Comparison of ENCODE assay signal across 10 mouse cellular contexts in the genomic region with DNA sequence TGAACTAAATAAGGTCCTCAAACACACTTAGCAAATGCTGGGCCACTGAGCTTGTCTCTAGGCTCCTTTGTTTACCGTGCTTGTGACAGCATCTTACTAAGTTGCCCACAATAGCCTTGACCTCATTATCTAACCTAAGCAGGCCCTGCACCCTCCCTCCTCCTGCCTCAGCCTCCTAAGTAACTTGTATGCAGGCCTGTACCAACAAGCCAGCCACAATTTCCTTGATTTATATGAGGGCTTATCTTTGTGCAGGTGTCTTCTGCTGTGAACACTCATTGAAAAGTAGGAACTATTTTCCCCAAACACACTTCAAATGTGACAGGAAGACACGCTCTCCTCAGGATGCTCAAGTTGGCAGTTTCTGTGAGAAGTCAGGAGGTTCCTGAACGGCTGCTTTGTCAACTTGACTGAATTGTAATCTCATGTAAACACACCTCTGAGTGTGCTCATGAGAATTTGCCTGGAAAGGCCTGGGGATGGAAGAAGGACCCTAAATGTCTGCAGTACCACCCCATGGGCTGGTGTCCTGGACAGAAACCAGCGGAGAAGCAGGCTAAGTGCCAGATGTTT. TPM values are rescaled to one million over a fixed set of nuclear protein-coding genes. Genes with fewer than 3 reads are reported as not detected.
DNase-seq lines count a peak whose midpoint lies in the region; ATAC-seq lines count a peak whose summit lies in the region.
"Had no signal": no experiment of that assay in that cellular context is flagged by ENCODE, and none has a peak within 500 bp of the region (broad histone marks: within the 10 kb centered on the region; RNA-seq: fewer than 3 reads in every experiment).

No protein-coding gene starts in this region.

- intact Hi-C loops in left cerebral cortex, postnatal 14 days (cut with DNase I): no loop called here

- no peaks in the 10 kb centered on the region for H3K27me3 ChIP-seq in midbrain, embryonic 10.5 days (ENCODE audit: low read depth, poor library complexity, severe bottlenecking)
- no peaks in the 10 kb centered on the region for H3K27me3 ChIP-seq in midbrain, embryonic 13.5 days
- no peaks in the 10 kb centered on the region for H3K27me3 ChIP-seq in neural tube, embryonic 12.5 days (replicated peaks)

- H3K9me3 ChIP-seq in midbrain, embryonic 10.5 days (replicated peaks): no peaks in the 10 kb centered on the region
- no peaks in the 10 kb centered on the region for H3K9me3 ChIP-seq in midbrain, embryonic 13.5 days
- H3K9me3 ChIP-seq in neural tube, embryonic 12.5 days: no peaks in the 10 kb centered on the region

- peak overlapping the region; percentile 82 for H3K27ac ChIP-seq in midbrain, embryonic 10.5 days (replicated peaks)
- no peak overlapping the region; the same call in 1 of the 2 replicates for H3K27ac ChIP-seq in midbrain, embryonic 13.5 days
- no peak overlapping the region for H3K27ac ChIP-seq in neural tube, embryonic 12.5 days

- no peak overlapping the region for H3K4me2 ChIP-seq in midbrain, embryonic 13.5 days (replicated peaks)
- H3K4me2 ChIP-seq in neural tube, embryonic 12.5 days (replicated peaks): no peak overlapping the region
- H3K4me2 ChIP-seq: heart, embryonic 11.5 days had no signal

- DNase-seq in midbrain, embryonic 10.5 days (ENCODE audit: low spot score): no peak
- peak; percentile 25 for DNase-seq in c-Kit-positive CD71-negative TER-119-negative erythroid progenitor cells, embryonic 14.5 days (ENCODE audit: low read depth)
- no peak for DNase-seq in left cerebral cortex, postnatal 14 days (ENCODE audit: low spot score in 2 of 2)
- no peak for DNase-seq in frontal cortex, postnatal 36 days (ENCODE audit: low spot score in 2 of 2)
- no peak for DNase-seq in adrenal gland, adult (ENCODE audit: inconsistent age in 2 of 2, low spot score in 1 of 2)
- DNase-seq: lung, postnatal 10 days had no signal

- ATAC-seq in midbrain, embryonic 13.5 days: no peak
- ATAC-seq in hematopoietic stem cell, adult 5-6 weeks (replicated peaks in 1 of 2; ENCODE audit: insufficient read depth in 1 of 2, low FRiP score in 2 of 2, low TSS enrichment in 1 of 2, low read depth in 1 of 2, poor library complexity in 2 of 2, severe bottlenecking in 2 of 2): peak; percentile 20 to 33; a peak in 1 of 4 replicates
- 0 out of 2 replicates have a peak, but pooled peaks have one; percentile 15 for ATAC-seq in neural tube, embryonic 12.5 days (ENCODE audit: low FRiP score, low read depth)

- WGBS in midbrain, embryonic 10.5 days: 38% methylated on average over 4 of the region's 4 CpGs
- 31% methylated on average over 4 of the region's 4 CpGs for WGBS in midbrain, embryonic 13.5 days
- 36% methylated on average over 4 of the region's 4 CpGs for WGBS in neural tube, embryonic 12.5 days

- H3K4me3 ChIP-seq in midbrain, embryonic 10.5 days: no peak overlapping the region
- no peak overlapping the region for H3K4me3 ChIP-seq in midbrain, embryonic 13.5 days (replicated peaks)
- H3K4me3 ChIP-seq in neural tube, embryonic 12.5 days: no peak overlapping the region

- H3K36me3 ChIP-seq in midbrain, embryonic 10.5 days: no peaks in the 10 kb centered on the region
- no peaks in the 10 kb centered on the region for H3K36me3 ChIP-seq in midbrain, embryonic 13.5 days
- no peaks in the 10 kb centered on the region for H3K36me3 ChIP-seq in neural tube, embryonic 12.5 days

- peaks cover 30% of the 10 kb centered on the region for H3K4me1 ChIP-seq in midbrain, embryonic 10.5 days
- peaks cover 8% of the 10 kb centered on the region; the same call in 1 of the 2 replicates for H3K4me1 ChIP-seq in midbrain, embryonic 13.5 days (replicated peaks)
- peaks cover 7% of the 10 kb centered on the region for H3K4me1 ChIP-seq in neural tube, embryonic 12.5 days

- H3K9ac ChIP-seq in midbrain, embryonic 13.5 days (replicated peaks): no peak overlapping the region
- no peak overlapping the region for H3K9ac ChIP-seq in neural tube, embryonic 12.5 days

RNA-seq across cellular contexts. Expression of gene Edaradd, which starts 17.5 kb away (rescaled TPM):
- polyA plus RNA-seq in midbrain, embryonic 10.5 days (2016; fragmentation: Nextera tagmentation; extraction: Ambion mirVana): 2.9 and 3.6 TPM in 2 replicates
- polyA plus RNA-seq in midbrain, embryonic 13.5 days (2015; fragmentation: Nextera tagmentation; extraction: Ambion mirVana): 1.3 TPM in 2 replicates
- 0.45 and 1.1 TPM in 2 replicates for total RNA-seq in hematopoietic stem cell, adult 5-6 weeks (2017)
- 0.97 and 1.0 TPM in 2 replicates for polyA plus RNA-seq in neural tube, embryonic 12.5 days (2016; fragmentation: Nextera tagmentation; extraction: Ambion mirVana)
- total RNA-seq in left cerebral cortex, postnatal 14 days (2021): under 1 TPM; 0.18 to 0.25 TPM

RNA-seq across cellular contexts. Expression of gene Lgals8, which starts 38.0 kb away (rescaled TPM):
- polyA plus RNA-seq in midbrain, embryonic 10.5 days (2016; fragmentation: Nextera tagmentation; extraction: Ambion mirVana): 7.8 and 11.1 TPM in 2 replicates
- 15.1 and 15.7 TPM in 2 replicates for polyA plus RNA-seq in midbrain, embryonic 13.5 days (2015; fragmentation: Nextera tagmentation; extraction: Ambion mirVana)
- 94.2 and 103 TPM in 2 replicates for total RNA-seq in hematopoietic stem cell, adult 5-6 weeks (2017)
- polyA plus RNA-seq in neural tube, embryonic 12.5 days (2016; fragmentation: Nextera tagmentation; extraction: Ambion mirVana): 18.3 and 18.6 TPM in 2 replicates
- total RNA-seq in left cerebral cortex, postnatal 14 days (2021): 10 to 100 TPM; 23.1 to 23.8 TPM
